Mouse (Mus musculus) forebrain, embryonic 10.5 days (tissue): ENCODE measurements at regions not wholly inside any gene's neighbourhood (a gene's known extent, or its start where the extent isn't known, plus 50 kb on each side); places are given as distances from the start of the nearest gene placed in this dataset.

ENCODE experiments used
- DNase-seq: peaks from one replicate; pipeline ENCODE4 v3.0.0-alpha.2; 2017; ENCODE audit warnings: low spot score; ENCODE audit errors: extremely low spot score
- H3K27ac ChIP-seq: fragments of 300-500 bp; sonication (generic); 2 replicates; pipeline ENCODE4 v1.5.1; 2016; ENCODE audit warnings: mild to moderate bottlenecking
- H3K27me3 ChIP-seq: fragments of 300-500 bp; sonication (generic); 2 replicates; pipeline ENCODE4 v1.6.1; 2016; ENCODE audit warnings: mild to moderate bottlenecking; ENCODE audit not compliant: poor library complexity, severe bottlenecking
- H3K36me3 ChIP-seq: fragments of 300-500 bp; sonication (generic); replicated peaks from 2 replicates; pipeline ENCODE4 v1.6.1; 2016; ENCODE audit warnings: mild to moderate bottlenecking, moderate library complexity
- H3K4me1 ChIP-seq: fragments of 300-500 bp; sonication (generic); 2 replicates; pipeline ENCODE4 v1.6.1; 2016
- H3K4me3 ChIP-seq: fragments of 300-500 bp; sonication (generic); 2 replicates; pipeline ENCODE4 v1.5.1; 2016; ENCODE audit warnings: mild to moderate bottlenecking, moderate library complexity
- H3K9me3 ChIP-seq: fragments of 300-500 bp; sonication (generic); 2 replicates; pipeline ENCODE4 v1.6.1; 2016; ENCODE audit warnings: mild to moderate bottlenecking, moderate library complexity
- WGBS: fragments of 180-500 bp; shearing (Covaris S2); methylation state at CpG from one replicate; pipeline ENCODE4 v1.1.7; 2016; 5-methylcytosine and 5-hydroxymethylcytosine counted together

DNA sequence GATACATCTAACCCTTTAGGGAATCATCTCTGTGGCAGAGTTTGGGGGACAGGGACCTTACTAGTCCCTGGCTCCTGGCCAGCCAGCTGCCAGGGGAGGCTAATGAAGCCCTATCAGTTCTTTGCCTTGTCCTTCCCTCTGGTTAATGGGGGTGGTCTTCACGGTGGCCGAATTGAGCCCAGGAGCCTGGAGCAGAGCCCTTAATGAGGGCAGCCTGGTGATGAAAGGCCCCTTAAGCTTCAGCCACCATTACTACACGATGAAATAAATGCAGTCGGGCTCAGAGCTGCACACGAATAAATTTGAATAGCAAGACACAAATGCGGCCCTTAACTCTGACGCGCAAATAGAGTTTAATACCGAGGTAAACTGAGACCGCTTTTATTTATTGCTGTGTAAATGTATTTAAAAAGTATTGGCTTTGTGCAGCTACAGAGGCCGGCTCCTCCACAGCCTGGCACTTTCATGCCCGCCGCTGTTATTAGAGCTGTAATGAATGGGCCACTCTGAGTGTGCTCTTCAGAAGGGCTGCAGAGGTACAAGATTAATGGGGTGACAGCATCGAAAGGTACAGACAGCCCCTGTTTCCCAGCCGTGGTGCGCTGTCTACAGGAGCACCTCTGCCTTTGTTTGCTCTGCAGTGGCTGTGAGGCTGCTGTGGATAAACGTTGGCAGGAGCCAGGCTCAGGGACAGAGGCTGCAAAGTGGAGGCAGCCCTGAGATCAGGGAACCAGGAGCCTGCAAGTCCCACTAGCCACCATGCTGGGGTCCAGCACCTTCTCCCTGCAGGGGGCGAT is 335.2 kb upstream of the Zmiz1 start:
- Histone ChIP-seq H3K4me3 (peak overlapping the region; percentile 5; the same call in 1 of the 2 replicates), H3K4me1 (peaks cover 52% of the 10 kb centered on the region), H3K9me3 (no peaks in the 10 kb centered on the region), H3K27ac (peak overlapping the region; percentile 83), H3K36me3 (no peaks in the 10 kb centered on the region), H3K27me3 (peaks cover 43% of the 10 kb centered on the region)
- WGBS = 47% methylated on average over 18 of the region's 18 CpGs
- no peak for DNase-seq

DNA sequence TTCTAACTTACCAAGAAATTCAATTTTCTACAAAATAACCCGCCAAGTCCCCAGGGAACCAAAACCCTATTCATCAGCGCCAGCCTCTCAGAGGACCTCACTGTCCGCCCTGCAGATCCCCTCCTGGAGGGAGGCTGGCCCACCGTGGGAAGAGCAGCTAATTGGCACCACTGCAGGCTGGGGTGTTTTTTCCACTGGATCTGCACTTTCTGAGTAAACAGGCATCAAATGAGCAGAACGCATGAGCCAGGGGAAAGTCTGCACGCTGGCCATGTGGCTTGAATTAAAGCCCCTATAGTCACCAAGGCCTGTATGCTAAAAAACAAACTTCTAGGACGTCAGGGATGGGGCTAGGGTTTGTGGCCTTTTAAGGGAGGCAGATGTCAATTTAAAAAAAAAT is 332.4 kb upstream of the Zmiz1 start:
- H3K4me3 ChIP-seq = no peak overlapping the region
- no peaks in the 10 kb centered on the region for H3K9me3 ChIP-seq
- no peaks in the 10 kb centered on the region for H3K36me3 ChIP-seq
- no peak for DNase-seq
- peak overlapping the region; percentile 75 for H3K27ac ChIP-seq
- H3K27me3 ChIP-seq = peaks cover 55% of the 10 kb centered on the region
- WGBS = 36% methylated on average over 7 of the region's 7 CpGs
- peaks cover 52% of the 10 kb centered on the region for H3K4me1 ChIP-seq

DNA sequence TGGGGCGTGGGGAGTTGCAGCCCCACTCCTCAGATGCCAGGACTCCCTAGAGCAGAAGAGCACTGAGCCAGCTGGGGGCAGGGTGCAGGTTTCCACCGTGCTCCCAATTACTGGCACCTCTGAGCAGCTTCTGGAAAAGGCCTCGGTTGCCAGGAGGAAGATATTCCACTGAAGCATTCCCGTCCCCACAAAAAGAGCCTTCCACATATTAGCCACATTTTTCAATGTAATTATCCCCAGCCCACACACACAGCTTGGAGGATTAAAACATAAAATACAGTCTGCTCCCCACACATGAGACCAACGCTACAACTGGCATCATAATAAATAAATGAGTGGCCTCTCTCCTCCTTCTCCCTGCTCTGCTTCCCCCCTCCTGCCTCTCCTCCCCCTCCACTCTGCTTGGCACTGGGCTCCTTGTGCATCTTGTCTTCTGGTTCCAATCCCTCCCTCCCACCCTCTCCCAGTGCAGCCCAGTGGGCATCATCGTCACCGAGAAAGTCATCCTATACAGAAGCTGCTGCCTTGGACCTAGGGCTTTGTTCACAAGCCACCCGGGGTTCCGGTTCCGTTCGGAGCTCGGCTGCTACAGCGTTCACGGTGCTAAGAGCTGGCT is 331.3 kb upstream of the Zmiz1 start:
- 52% methylated on average over 14 of the region's 14 CpGs for WGBS

DNA sequence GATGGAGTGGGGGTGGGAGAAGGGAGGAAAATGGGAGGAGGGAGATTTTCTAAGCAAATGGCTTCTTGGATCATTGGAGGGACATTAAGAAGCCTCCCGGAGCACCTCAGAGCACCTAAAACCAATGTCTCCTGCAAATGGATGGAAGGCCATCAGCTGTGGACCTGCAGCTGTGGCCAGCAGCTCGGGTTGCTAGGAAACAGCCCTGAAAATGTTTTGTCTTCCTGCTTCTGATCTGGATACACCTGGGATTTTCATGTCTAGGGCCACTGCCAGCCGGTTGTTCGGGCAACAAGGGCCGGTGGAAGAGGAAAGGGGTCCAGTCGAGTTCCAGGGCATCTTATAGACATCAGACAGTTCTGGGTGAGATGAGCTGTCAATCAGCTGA is 330.8 kb upstream of the Zmiz1 start:
- H3K9me3 ChIP-seq = no peaks in the 10 kb centered on the region
- WGBS = 79% methylated on average over 6 of the region's 6 CpGs
- H3K4me1 ChIP-seq = peaks cover 52% of the 10 kb centered on the region
- no peak for DNase-seq
- H3K4me3 ChIP-seq = no peak overlapping the region
- H3K27ac ChIP-seq = peak overlapping the region; percentile 75
- peaks cover 41% of the 10 kb centered on the region for H3K27me3 ChIP-seq
- H3K36me3 ChIP-seq = no peaks in the 10 kb centered on the region

More for the DNA sequence above, 331.3 kb upstream of the Zmiz1 start:
- Histone ChIP-seq H3K4me1 (peaks cover 56% of the 10 kb centered on the region), H3K4me3 (no peak overlapping the region), H3K27me3 (peaks cover 46% of the 10 kb centered on the region), H3K9me3 (no peaks in the 10 kb centered on the region), H3K36me3 (no peaks in the 10 kb centered on the region), H3K27ac (peak overlapping the region; percentile 75)
- DNase-seq = no peak

DNA sequence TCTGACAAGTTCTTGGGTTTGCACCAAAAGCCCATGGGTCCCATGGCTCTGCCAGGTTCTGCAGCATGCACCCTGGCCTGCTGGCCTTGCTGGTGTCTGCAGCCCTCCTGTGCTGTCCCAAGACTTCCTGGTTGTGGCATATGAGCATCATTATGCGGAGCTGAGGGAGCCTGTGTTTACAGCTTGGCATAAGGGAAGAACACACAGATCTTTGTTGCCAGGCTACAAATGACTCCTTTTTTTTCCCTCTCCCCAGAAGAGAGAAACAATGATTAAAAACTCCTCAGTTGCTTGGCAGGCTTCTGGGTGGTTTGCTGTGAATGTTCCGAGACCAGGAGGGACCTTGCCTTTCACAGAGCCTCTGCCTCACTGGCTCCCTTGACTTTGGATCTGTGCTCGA is 323.6 kb upstream of the Zmiz1 start:
- 96% methylated on average over 3 of the region's 3 CpGs for WGBS
- peaks cover 14% of the 10 kb centered on the region; the same call in 1 of the 2 replicates for H3K4me1 ChIP-seq
- peaks cover 4% of the 10 kb centered on the region; the same call in 1 of the 2 replicates for H3K9me3 ChIP-seq
- H3K4me3 ChIP-seq = no peak overlapping the region
- DNase-seq = no peak
- no peak overlapping the region for H3K27ac ChIP-seq
- no peaks in the 10 kb centered on the region for H3K36me3 ChIP-seq
- H3K27me3 ChIP-seq = peaks cover 18% of the 10 kb centered on the region; the same call in 1 of the 2 replicates

DNA sequence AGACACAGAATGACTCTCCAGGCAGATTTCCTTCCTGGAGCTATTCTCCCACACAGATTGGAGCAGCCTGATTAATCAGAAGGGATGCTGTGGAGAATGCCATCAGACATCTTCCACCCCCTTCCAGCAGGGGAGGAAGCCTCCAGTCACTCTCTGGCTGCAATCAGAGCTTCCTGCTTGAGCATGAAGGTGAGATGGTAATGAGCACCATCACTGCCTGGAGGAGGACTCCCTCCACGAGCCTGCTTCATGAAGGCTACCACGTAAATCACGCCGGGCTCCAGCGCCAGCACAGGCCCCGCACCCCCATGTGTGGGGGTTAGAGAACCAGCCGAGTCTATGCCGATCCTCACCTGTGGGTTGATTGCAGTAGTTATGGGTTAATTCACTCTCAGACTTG is 321.7 kb upstream of the Zmiz1 start:
- Histone ChIP-seq H3K27ac (no peak overlapping the region), H3K4me1 (peaks cover 22% of the 10 kb centered on the region), H3K27me3 (0 out of 2 replicates have a peak, but pooled peaks cover 10% of the 10 kb centered on the region), H3K9me3 (peaks cover 4% of the 10 kb centered on the region; the same call in 1 of the 2 replicates), H3K4me3 (no peak overlapping the region), H3K36me3 (no peaks in the 10 kb centered on the region)
- 92% methylated on average over 8 of the region's 8 CpGs for WGBS
- DNase-seq = no peak

DNA sequence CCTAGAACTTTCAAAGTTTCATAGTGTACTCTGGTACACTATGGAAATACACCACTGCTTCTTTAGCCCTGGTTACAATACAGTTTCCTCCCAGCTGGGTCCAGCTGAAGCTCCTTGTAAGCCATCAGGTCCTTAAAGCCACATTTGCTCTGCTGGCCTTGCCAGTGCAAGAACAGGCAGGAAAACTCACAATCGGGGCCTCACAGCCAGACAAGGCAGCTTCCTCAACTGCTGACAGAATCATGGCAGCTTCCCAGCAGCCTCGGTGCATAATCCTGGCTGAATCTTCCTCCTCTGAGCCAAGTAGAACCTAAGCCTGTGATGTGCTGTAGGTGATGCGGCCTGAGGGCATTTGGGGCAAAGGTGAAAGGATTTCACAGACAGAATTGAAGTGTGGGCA is 320.5 kb upstream of the Zmiz1 start:
- 0 out of 2 replicates have a peak overlapping the region, but pooled peaks have one; percentile 20 for H3K27ac ChIP-seq
- H3K27me3 ChIP-seq = 0 out of 2 replicates have a peak, but pooled peaks cover 10% of the 10 kb centered on the region
- WGBS = 85% methylated on average over 3 of the region's 3 CpGs
- H3K36me3 ChIP-seq = no peaks in the 10 kb centered on the region
- H3K9me3 ChIP-seq = peaks cover 4% of the 10 kb centered on the region; the same call in 1 of the 2 replicates
- no peak overlapping the region for H3K4me3 ChIP-seq
- peaks cover 22% of the 10 kb centered on the region for H3K4me1 ChIP-seq
- no peak for DNase-seq

DNA sequence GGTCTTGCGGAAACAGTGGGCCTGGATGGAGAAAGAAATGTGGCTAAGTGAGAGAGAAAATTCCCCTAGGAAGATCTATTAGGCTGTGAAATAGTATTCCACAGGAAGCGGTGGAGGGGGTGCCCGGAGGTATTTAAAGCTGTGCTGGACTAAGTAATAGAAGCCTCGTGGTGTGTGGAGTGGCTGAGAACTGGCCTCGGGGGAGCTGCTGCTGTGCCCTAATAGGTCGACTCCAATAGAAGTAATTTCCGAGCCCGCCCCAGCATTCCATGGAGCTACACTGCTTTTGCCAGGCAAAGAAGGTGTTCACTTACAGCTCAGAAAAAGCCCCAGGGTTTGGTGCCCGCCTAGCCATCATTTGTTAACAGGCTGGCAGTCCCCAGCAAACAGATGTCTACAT is 317.1 kb upstream of the Zmiz1 start:
- Histone ChIP-seq H3K9me3 (no peaks in the 10 kb centered on the region), H3K4me3 (no peak overlapping the region)

DNA sequence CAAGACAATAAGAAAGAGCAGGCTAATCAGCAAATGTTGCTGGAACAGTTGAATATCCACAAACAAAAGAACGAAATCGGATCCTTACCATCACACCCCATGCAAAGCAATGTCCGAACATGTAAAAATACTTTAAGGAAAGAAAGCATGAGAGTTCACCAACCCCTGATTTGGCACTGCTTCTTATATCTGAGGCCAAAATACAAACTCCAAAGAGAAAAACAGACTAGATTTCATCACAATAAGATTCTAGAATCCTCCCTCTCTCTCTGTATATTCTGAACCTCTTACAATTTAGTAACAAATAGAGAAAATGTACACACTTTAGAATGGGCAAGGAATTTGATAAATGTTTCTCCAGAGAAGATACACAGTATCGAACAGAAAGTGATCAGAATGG is 315.9 kb upstream of the Zmiz1 start:
- Histone ChIP-seq H3K9me3 (no peaks in the 10 kb centered on the region), H3K27ac (no peak overlapping the region), H3K36me3 (no peaks in the 10 kb centered on the region), H3K4me1 (peaks cover 22% of the 10 kb centered on the region), H3K4me3 (no peak overlapping the region), H3K27me3 (0 out of 2 replicates have a peak, but pooled peaks cover 10% of the 10 kb centered on the region)
- WGBS = 90% methylated on average over 4 of the region's 4 CpGs
- no peak for DNase-seq

More for the DNA sequence above, 317.1 kb upstream of the Zmiz1 start:
- H3K27me3 ChIP-seq = 0 out of 2 replicates have a peak, but pooled peaks cover 10% of the 10 kb centered on the region
- H3K27ac ChIP-seq = peak overlapping the region; percentile 48; the same call in 1 of the 2 replicates
- peak; percentile 36 for DNase-seq
- peaks cover 22% of the 10 kb centered on the region for H3K4me1 ChIP-seq
- no peaks in the 10 kb centered on the region for H3K36me3 ChIP-seq
- 62% methylated on average over 9 of the region's 9 CpGs for WGBS

DNA sequence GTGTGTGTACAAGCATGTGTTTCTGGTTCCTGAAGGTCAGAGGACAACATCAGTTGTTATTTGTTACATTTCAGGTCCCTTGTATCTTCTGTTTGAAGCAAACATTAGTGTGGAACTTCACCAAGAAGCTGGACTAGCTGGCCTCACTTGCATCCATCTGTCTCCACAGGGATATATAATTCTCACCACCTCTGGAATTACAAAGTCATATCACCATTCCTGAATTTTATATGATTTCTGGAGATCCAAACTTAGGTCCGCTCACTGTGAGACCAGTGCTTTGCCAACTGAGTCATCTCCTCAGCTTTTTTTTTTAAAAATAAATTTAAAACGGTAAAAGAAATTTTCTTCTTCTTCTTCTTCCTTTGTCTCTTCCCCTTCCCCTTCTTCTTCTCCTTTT is 311.3 kb upstream of the Zmiz1 start:
- no peak for DNase-seq
- no peak overlapping the region for H3K27ac ChIP-seq
- H3K9me3 ChIP-seq = no peaks in the 10 kb centered on the region
- H3K36me3 ChIP-seq = no peaks in the 10 kb centered on the region
- 93% methylated on average over 2 of the region's 2 CpGs for WGBS
- H3K4me3 ChIP-seq = no peak overlapping the region
- peaks cover 9% of the 10 kb centered on the region; the same call in 1 of the 2 replicates for H3K4me1 ChIP-seq
- H3K27me3 ChIP-seq = peaks cover 3% of the 10 kb centered on the region; the same call in 1 of the 2 replicates

DNA sequence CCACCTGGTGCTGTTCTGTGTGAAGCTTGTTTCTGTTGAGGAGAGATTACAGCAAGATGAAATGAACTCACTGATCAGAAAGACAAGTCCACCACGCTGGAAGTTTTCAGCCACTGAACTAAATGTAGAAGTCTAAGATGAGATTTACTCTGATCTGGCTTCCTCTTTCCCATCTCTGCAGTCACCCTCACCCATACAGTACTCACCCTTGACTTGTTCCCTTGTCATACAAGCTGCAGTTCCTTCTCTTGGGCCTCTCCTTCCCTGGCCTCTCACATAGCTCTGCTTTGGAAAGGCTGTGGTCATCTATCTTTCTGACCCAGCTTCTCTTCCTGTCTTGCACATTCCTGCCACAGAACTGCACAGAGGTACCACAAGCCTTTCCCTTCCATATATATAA is 308.0 kb upstream of the Zmiz1 start:
- Histone ChIP-seq H3K27ac (no peak overlapping the region), H3K4me3 (no peak overlapping the region), H3K9me3 (no peaks in the 10 kb centered on the region), H3K36me3 (no peaks in the 10 kb centered on the region), H3K4me1 (peaks cover 19% of the 10 kb centered on the region), H3K27me3 (peaks cover 3% of the 10 kb centered on the region; the same call in 1 of the 2 replicates)
- WGBS = 97% methylated on average over 1 of the region's 1 CpGs
- DNase-seq = no peak

DNA sequence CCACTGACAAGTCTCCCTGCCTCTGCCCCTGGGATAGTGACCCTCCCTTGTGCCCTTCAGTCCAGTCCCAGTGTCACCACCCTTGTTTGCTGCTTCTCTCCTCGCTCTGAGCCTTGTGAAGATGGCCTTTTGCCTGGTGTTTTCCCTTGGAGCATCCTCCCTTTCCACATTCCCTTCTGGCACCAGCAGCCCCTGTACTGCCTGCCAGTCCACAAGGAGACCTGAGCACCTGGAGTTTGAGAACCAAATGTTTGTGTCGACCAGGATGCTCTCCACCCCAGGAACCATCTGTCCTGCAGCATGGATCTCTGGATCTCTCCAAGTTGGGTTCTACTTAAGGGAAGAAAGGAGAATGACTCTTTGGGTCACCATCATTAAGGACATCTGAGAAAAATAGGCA is 307.5 kb upstream of the Zmiz1 start:
- Histone ChIP-seq H3K27ac (no peak overlapping the region), H3K9me3 (no peaks in the 10 kb centered on the region), H3K36me3 (no peaks in the 10 kb centered on the region), H3K4me1 (peaks cover 16% of the 10 kb centered on the region), H3K4me3 (no peak overlapping the region), H3K27me3 (peaks cover 3% of the 10 kb centered on the region; the same call in 1 of the 2 replicates)
- WGBS = 91% methylated on average over 2 of the region's 2 CpGs
- no peak for DNase-seq

DNA sequence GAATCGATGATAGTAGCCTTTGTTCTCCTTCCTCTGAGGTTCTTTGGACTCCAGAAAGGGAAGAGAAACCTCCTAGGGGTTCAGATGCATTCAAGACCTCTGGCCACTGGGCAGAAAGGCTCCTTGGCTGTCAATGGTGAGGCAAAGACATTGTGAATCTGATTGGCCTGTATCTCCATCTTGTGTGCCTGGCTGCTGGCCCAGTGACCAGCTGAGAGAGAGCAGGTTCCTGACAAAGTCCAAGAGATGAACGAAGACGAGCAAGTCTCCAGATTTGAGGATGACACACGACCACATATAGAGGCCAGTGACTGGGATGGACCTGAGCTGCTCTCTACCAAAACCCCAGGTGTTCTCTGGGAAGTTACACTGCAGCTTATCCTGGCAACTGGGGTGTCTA is 305.4 kb upstream of the Zmiz1 start:
- no peak overlapping the region for H3K27ac ChIP-seq
- peaks cover 3% of the 10 kb centered on the region; the same call in 1 of the 2 replicates for H3K27me3 ChIP-seq
- 87% methylated on average over 4 of the region's 4 CpGs for WGBS
- peaks cover 16% of the 10 kb centered on the region for H3K4me1 ChIP-seq
- no peaks in the 10 kb centered on the region for H3K9me3 ChIP-seq
- H3K36me3 ChIP-seq = no peaks in the 10 kb centered on the region
- no peak for DNase-seq
- no peak overlapping the region for H3K4me3 ChIP-seq
